Mouse (Mus musculus) thymus, postnatal 25 days (tissue): Measurements from ENCODE around the gene Gm13101.
"Not testable (repeated sequence)": the region's sequence is repeated elsewhere in the genome, so short reads cannot be mapped to it uniquely, and the experiment has no call there.

ENCODE experiments used
- DNase-seq: peaks from one replicate; pipeline ENCODE4 v3.0.0; 2022

Gm13101 gene

GRCm38 (mm10) chr4:143966850-143967249 lies at the start of gene Gm13101:
Gene Gm13101 (minus strand): TSS chr4:143966950.
- not testable (repeated sequence) for DNase-seq

GRCm38 (mm10) chr4:143994269-143994668 lies 27.5 kb upstream of the Gm13101 start, which contains the start of gene Pramef17:
Gene Pramef17 (minus strand): TSS chr4:143994369.
- not testable (repeated sequence) for DNase-seq

- peak; percentile 39 for DNase-seq
Observed at GRCm38 (mm10) chr4:143988126-143988525, 21.4 kb upstream of the Gm13101 start.

- DNase-seq: peak; percentile 13
Observed at GRCm38 (mm10) chr4:143987475-143987941, 20.8 kb upstream of the Gm13101 start.

- DNase-seq: peak; percentile 5
Observed at GRCm38 (mm10) chr4:143985733-143986132, 19.0 kb upstream of the Gm13101 start.

GRCm38 (mm10) chr4:143985165-143985564 lies 18.4 kb upstream of the Gm13101 start:
- DNase-seq: peak; percentile 1

GRCm38 (mm10) chr4:143983446-143983845 lies 16.7 kb upstream of the Gm13101 start:
- not testable (repeated sequence) for DNase-seq

- DNase-seq: not testable (repeated sequence)
Observed at GRCm38 (mm10) chr4:143950916-143951315, 15.8 kb downstream of the Gm13101 start, which contains the start of gene Pramef25. Gene Pramef25 (minus strand): TSS chr4:143951016.
